Mouse (Mus musculus): Measurements from ENCODE around the gene Espl1.

Gene Espl1

DNA sequence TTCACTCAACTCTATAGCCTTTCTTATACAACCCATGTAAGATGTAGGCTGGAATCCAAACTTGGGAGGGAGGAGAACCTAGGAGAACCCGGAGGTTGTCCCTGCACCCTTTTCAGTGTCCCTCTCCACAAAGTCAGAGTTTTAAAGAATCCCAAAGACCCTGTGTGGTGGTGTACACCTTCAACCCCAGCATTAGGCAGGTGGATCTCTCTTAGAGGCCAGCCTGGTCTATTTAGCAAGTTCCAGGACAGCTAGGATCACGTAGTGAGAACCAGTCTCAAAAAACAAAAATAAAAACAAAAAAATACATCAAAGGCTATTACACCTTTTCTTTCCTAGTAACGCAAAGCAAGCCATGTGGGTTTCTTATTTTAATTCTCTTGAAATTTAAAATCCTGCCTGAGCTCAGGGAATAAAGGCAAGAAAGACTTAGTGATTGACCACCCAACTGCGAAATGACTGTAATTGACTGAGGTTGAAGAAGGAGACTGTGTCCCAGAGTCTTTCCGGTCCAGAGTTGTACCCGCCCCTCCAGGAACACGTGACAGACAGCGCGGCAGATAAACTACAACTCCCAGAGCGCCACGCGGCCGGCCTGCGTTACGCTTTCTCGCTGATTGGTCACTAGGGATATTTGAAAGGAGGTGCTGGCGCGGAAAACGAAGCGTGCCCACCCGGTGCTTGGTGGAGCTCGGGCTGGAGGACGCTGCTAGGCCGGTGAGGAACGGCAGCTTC, at the start of gene Espl1:
Gene Espl1 (plus strand): TSS at position 634 of the 735 bp plus-strand sequence.
- DNase-seq = peak; percentile 97

DNA sequence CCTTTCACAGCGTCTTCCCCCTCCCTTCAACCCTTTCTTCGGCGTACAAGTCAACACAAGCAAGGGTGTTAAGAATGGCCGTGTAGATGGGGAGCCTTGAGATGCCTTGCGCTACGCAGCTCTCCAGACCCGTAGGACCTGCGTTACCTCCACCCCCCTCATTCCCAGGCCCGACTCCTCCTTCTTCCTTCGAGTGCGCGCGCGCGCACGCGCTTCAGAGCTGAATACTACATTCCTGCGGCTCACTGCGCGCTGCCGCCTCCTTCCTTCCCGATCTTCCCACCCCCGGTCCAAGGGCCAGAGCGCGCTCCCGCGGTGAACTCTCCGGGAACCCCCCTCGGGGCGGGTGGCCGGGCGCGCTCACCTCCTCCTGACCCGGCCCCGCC, 49.2 kb upstream of the Espl1 start:
- DNase-seq = peak; percentile 98

DNA sequence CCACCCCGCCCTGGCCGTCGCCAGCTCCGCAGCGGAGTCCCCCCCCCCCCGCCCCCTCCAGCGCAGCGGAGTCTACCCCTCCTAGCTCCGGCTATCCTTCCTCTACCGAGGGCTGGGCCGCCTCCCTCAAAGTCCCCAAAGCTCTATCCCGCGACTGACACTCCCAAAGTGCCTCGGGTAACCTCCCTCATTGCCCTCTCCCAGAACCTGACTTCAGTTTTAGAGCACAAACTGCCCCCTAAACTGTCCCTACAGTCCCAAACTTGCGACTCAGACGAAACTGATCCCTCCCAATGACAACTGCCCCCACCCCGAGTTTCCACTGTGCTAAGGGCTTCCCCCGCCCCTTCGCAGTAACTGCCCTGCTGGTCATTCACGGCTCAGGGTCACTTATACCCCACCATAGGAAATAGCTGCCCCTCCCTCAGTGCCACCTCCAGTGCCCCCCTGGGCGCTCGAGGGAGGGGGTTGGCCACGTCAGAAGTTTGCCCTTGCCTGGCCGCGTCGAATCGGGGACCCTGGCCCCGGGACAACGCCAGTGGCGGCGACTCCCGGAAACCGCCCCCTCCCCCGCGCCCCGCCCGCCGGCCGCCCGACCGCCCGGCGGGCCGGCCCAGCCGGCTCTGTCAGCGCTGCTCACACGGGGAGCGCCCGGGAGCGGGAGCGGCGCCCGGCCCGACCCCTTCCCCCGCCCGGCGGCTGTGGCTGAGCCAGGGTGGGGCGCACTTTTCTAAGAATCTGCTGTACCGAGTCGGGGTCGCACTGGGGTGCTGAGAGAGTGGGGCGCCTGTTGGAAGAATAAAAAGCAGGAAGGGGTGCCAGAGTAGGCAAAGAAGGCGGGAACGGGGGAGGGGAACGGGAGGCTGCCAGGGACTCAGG, 48.6 kb upstream of the Espl1 start:
- DNase-seq = peak; percentile 83

DNA sequence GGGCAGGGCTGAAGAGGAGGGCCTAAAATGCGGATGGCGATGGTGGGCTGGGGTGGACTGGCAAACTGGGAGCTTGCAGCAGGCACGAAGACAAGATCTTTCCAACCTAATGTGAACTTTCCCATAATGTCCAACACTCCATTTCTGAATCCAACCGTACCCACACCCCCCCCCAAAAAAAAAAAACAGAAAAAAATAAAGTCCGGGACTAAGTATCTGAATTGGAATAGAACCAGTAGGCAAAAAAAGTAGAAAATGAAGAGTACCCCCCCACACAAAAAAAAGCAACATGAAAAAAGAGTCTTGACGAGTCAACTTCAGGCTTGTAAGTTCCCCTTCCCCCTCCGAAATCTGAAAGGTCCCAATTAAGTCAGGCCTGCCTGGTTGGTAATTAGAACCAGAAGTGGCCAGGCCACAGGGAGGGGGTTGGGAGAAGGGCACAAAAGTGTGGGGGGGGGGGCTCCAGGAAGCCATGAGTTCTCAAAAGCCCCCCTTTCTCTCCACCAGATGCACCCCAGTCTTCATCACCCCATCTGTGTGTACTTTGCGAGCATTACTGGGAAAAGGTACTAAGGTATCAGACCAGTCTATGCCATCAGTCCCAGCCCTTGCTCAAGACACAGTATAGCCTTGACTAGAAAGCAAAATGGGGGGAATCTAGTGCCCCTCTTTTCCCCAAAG, 47.8 kb upstream of the Espl1 start:
- DNase-seq = peak; percentile 79

DNA sequence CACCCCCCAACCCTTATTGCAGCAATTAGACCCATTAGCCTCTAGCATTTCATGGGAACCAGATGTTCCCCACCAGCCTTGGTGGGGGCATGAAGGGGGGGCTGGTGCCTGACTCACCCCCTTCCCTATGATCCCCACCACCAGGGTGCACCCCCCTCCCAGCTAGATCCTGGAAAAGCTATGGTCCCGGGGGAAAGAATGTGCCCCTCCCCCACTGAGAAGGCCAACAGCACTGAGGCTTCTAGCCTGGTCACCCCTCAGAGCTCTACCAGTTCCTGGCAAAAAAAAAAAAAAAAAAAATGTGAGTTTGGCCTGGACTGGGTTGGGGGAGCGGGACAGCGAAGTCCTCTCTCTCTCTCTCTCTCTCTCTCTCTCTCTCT, 47.3 kb upstream of the Espl1 start:
- DNase-seq = peak; percentile 70

DNA sequence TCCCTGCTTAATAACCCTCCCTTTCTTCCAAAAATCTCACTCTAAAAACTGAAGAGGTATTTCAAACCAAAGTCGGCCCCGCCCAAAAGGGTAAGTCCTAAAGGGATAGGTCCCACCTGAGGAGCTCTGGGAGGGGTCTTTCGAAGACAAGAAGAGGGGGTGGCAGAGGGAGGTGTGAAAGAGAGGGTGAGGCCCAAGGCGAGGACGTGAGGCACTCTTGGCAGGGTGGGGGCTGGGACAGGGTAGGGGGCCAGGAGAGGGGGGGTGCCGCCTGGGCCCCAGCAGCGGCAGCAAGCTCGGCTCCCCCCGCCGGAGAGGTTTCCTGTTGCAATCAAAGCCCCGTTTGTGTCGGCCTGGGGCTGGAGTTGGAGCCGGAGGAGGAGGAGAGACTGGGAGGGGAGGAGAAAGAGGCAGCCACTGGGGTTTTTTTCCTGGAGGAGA, 46.8 kb upstream of the Espl1 start:
- DNase-seq = peak; percentile 80

DNA sequence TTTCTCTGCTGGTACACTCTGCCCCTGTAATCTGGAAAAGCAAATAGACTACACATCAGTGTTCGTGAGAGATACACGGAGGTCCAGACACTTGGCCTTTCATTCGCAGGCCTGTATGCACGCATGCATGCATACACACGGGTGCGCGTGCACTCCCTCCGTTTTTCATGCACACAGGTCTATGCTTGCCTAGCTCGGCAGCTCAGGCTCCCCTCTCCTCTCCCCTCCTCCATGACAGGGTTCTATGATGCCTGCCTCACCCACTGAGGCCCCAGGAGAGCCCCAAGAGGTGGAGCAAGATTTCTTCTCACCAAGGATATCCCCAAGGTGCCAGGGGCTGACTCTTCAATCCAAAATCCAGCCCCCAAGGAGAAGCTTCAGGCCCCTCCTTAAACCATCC, 46.1 kb upstream of the Espl1 start:
- no peak for DNase-seq

DNA sequence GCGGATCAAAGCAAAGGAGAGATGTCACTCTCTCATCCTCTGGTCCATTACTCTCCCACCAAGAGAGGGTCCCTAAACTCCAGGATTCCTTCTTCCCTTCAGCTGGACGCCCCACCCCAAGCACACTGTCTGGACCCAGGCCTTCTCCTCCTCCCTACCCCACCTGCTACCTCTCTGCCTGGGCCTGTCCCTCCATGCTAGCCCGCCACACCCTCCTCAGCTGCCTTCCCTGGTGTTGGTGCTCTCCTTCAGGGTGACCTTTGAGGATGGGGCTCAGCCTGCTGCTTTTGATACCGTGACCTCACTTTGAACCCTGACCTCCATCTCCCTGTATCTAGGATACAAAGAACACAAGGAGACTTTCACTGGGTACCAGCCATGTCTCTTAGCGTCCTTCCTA, 45.5 kb upstream of the Espl1 start:
- no peak for DNase-seq

DNA sequence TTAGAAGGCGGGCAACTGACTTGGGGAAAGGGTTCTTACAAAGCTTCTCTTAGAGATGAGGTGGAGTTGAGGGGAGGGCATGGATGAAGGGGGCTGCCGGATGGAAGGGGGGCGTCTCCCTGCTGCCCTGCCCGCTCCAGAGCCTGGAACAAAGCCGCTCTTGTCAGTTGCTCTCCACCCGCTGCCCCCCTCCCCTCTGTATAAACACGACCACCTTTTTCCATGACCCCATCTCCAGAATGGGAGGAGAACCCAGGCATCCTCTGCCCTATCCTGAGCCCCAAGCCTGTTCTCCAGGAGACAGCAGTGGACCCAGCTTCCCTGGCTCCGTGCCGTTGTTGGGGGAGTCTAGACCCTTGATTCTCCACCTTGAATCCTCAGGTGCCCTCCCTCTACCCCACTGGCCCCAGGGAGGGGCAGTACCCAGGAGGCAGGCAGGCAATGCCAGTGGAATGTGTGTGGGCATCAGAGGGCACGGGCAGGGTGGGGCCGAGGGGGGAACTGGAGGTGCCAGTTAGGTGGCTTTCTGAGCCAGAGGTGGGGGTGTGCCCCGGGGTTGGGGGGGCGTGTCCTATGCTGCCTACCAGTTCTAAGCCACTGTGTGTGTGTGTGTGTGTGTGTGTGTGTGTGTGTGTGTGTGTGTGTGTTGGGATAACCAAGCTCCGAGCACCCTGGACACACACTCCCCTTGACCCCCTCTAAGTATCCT, 40.4 kb upstream of the Espl1 start:
- DNase-seq = peak; percentile 44

DNA sequence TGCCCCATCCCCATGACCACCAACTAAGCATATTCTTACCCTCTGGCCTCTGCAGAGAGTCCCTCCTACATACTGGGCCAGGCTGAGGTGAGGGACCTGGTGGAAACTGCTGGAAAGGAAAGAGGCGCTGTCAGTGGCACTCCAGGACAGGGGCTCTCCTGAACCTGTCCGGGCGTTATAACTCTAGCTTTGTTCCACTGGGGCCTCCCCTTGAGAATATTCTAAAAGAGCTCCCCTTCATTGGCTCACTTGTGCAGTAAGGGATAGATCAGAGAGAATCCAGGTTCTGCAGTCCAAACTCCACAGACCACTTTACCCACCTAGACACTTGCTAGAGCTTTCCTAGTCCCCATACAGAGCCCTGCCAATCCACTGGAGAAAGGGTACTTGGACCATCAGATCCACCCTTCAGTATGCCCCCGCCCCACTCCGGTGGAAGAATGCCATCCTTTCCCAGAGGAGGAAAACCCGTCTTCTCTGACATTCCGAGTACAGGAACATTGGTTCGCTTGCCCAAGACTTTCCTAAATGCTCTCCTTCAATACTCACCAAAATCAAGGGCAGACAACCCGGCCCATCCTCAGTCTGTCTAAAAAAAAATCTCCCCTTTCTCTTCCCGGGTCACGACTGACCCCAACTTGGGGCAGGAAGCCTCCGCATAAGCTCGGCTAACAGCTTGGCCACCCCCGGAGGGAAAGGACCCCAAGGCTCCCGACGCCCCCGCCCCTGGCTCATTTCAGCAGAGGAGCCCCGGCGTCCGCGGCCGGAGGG, 39.5 kb upstream of the Espl1 start:
- no peak for DNase-seq

DNA sequence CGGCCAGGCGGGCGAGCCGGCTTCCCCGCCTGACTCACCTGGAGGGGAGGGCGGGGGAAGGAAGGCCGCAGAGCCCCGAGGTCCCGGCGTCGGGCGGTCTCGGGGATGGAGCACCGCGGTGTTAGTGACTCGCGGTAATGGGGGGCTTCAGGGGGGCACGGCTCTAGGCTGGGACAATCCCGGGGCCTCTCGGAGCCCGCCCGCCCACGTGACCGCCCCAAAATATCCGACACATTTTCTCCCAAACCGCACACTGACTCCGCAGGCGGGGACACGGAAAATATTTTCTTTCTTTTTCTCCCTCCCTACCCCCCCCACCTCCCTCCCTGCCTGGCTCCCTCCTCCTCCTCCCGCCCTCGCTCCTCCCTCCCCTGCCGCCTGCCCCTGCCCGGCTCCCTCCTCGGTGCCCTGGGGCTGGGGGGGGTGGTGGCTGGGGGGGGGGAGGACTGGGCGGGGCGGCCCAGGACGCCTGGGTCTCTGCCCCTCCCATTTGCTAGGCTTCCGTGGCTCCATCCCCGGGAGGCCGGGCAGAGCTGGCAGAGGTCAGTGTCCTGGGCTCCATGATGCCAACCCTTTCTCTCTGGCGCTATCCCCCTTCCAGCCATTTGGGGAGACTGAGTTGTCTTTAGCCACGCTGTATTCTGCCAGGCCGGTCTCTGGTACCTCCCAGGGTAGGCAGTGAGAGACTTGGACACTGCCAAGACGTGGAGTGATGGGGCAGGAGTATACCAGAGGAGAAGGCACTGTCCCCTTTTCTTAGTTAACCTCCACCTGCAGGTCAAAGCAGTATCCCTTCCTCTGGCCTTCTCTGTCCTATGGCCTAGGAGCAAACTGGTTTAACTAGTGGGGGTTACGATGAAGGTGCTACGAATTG, 38.6 kb upstream of the Espl1 start, which contains the start of gene Rarg:
Gene Rarg (minus strand): TSS at position 316 of the 874 bp plus-strand sequence.
- DNase-seq = peak; percentile 66

DNA sequence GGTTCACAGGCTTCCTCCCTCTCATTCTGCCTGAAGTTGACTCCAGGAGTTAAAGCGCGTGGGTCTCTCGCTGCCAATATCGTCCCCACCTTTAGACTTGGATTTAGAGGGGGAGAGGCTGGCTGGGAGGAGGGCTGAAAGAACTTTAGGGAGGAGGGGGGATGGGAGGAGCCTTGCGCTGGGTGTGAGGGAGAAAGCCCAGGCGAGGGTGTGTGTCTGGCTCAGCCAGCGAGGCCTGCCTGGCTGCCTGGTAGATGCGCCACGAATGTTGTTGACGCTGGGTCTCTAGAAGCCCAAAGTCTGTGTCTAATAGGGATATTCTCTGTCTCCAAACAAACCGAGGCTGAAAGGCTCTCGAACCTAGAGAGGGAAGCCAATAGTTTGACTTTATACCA, 38.0 kb upstream of the Espl1 start:
- DNase-seq = peak; percentile 78

DNA sequence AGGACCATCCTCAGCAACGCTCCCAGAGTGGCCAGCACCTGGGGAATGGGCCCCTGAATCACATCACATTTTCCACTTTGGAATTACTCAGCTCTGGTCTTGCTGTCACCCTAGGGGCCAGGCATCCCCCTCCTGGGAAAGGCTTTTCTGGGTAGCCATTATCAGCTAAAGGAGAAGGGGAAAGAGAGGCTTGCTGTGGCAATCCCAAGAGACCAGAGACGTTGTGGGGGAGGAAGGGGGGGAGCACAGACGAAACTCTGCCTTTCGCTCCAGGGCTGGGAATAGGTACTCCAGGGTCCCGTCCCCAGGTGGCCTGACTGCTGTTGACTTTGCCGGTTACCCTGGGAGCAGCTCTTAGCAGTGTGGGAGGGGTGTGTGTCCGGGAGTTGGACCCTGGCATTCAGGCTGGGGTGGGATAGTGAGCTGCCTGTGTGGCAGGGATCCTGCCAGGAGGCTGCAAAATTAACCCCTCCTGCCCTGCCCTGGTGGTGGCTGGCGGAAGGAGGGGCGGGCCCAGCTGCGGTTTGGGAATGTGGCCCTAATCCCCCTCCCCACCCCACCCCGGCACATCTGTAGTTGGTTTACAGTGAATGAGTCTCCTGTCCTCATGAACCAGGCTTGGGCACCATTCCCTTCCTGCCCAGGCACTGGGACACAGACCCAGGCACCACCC, 37.3 kb upstream of the Espl1 start:
- peak; percentile 52 for DNase-seq

DNA sequence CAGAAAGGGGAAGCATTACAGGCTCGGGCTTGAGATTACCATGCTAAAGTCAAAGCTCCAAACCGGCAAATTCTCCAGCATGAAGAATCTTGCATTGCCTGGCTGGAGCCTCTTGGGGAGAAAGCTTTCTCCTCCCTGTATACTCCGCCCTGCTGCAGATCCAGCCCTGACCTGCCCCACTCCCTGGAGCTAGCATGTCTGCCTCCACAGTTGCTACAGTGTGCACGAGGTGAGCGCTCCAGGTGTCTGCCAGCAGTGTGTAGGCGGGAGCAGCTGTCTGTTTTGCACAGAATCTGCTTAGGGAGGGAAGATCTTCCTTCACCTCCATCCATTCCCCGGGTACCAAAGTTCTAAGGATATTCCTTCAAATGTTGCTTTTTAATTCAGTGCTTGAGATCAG, 33.5 kb upstream of the Espl1 start:
- no peak for DNase-seq

DNA sequence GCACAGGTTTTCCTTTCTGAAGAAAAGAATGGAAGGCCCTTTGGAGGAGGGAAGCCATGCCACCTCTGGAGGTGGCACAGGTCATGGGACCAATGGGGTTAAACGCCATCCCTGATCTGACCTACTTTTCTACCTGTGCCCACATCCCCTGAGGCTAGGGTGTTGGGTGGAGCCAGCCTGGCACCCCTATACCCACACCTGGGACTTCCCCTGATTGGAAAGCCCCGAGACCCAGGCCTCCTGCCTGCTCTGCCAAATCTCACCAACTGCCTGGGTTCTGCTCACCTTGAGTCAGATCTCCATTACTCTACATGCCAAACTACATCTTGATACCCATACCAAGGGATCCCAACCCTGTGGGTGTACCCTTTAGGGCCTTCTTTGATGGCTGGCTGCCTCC, 33.0 kb upstream of the Espl1 start:
- DNase-seq = no peak

DNA sequence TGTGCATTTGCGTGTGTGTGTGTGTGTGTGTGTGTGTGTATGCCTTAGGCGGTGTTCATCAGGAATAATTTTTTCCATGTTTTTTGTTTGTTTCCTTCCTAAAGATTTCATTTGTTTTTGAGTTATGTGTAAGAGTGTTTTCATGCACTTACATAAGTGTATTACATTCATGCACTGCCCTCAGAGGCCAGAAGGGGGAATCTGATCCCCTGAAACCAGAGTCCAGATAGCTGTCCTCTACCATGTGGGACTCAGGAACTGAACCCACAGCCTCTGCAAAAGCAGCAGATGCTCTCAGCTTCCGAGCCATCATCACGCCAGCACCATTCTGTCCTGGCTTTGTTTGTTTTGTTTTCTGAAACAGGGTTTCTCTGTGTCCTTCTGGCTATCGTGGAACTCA, 30.5 kb upstream of the Espl1 start:
- DNase-seq = no peak

DNA sequence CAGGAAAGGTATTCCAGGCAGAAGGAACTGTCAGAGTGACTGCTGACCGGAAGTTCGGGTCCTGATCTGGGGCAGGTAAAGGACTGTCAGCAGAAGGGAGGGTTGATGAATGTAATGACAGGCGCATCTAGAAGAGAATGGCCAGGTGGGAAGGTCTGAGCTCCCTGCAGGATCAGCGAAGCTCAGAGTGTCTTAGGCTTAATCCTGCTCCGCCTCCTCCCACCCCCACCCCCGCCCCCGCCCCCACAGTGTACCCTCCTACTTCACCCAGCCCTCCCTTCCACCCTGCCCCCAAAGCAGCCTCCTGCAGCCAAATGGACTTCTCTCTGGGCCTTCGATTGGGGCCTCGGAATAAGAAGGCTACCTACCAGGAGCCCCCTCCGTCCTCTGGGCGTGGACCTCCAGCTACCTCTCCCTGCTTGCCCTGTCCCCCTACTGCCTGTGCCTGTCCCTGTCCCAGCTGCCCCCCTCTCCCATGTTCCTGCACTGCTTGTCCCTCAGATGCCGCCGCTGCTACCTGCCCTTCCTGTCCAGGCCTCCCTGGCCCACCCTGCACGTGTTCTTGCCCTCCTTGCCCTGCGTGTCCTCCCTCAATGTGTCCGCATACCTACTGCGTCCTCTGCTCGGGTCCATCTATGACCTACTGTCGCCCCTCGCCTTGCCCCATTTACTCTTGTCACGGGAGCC, 25.6 kb upstream of the Espl1 start, which contains the start of gene Gm9918:
Gene Gm9918 (plus strand): TSS at position 290 of the 687 bp plus-strand sequence.
- peak; percentile 21 for DNase-seq

DNA sequence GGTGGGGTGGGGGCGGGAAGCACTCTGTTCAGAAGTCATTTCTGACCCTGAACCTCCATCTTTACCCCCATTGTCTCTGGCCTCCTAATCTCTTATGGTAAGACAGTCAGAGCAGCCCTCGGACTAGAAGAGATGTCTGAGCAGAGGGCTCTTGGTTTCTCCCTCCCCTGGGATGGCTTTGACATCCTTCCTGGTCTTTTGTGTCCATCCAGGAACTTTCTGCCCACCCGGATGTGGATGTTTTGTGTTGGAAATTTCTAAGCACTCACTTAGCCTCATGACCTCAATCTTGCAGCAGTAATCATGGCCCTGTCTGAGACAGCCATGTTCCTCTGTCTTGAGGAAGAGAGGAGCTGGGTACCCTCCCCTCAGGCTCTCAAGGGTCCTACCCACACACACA, 24.6 kb upstream of the Espl1 start:
- DNase-seq = peak; percentile 20

DNA sequence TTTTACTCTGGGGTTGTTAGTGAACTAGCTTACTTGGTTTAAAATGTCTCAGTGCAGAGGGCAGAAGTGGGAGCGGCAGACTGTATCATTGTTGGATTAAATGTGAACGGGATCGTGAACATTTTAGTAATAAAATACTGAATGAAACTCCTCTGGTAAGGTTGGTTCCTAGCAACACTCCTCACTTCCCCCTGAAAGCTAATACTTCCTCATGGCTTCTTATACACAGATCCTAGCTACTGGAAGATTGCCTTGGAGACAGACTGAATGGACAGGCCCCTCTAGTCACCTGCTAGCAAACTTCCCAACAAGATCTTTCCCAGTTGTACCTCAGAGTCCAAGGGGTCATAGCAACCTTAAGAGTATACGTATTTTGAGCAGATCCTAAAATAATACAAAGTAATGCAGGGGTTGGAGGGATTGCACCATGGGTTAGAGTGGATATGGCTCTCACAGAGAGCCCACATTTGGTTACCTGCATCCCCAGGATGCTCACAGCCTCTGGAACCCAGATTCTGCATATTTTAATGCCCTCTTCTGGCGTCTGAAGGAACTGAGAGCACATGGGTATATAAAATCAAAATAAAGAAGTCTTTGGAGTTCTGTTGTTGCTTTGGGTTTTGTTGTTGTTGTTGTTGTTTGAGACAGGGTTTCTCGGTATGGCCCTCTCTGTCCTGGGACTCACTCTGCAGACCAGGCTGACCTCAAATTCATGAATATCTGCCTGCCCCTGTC, 21.9 kb upstream of the Espl1 start:
- DNase-seq = no peak
